Mouse (Mus musculus) neural tube, embryonic 11.5 days (tissue): Measurements from ENCODE around the gene Carmil1. TPM values are rescaled to one million over a fixed set of nuclear protein-coding genes. Genes with fewer than 3 reads are reported as not detected.

Source experiments
- ATAC-seq: fragments of 200-750 bp; cut with Nextera tagmentation; 2 replicates; pipeline ENCODE4 v1.8.0; 2017; ENCODE audit warnings: moderate number of reproducible peaks, mild to moderate bottlenecking, moderate TSS enrichment, moderate library complexity; ENCODE audit not compliant: insufficient read depth, low FRiP score, low TSS enrichment
- DNase-seq: peaks from one replicate; pipeline ENCODE4 v3.0.0-alpha.2; 2015; ENCODE audit warnings: low spot score
- H3K27ac ChIP-seq: fragments of 300-500 bp; sonication (generic); 2 replicates; pipeline ENCODE4 v1.5.1; 2014; ENCODE audit warnings: low read depth, mild to moderate bottlenecking, low read length
- H3K27me3 ChIP-seq: fragments of 300-500 bp; sonication (generic); 2 replicates; pipeline ENCODE4 v1.6.1; 2014; ENCODE audit warnings: mild to moderate bottlenecking, low read length, mixed read lengths; ENCODE audit not compliant: control insufficient read depth, insufficient read depth
- H3K36me3 ChIP-seq: fragments of 300-500 bp; sonication (generic); 2 replicates; pipeline ENCODE4 v1.6.1; 2014; ENCODE audit warnings: mild to moderate bottlenecking, low read length, moderate library complexity, mixed read lengths; ENCODE audit not compliant: control insufficient read depth, insufficient read depth
- H3K4me1 ChIP-seq: fragments of 300-500 bp; sonication (generic); 2 replicates; pipeline ENCODE4 v1.6.1; 2014; ENCODE audit warnings: low read length, mixed read lengths; ENCODE audit not compliant: control insufficient read depth, insufficient read depth
- H3K4me2 ChIP-seq: fragments of 300-500 bp; sonication (generic); 2 replicates; pipeline ENCODE4 v1.6.1; 2014; ENCODE audit warnings: low read depth, mild to moderate bottlenecking, moderate library complexity
- H3K4me3 ChIP-seq: fragments of 300-500 bp; sonication (generic); 2 replicates; pipeline ENCODE4 v1.5.1; 2014; ENCODE audit warnings: low read depth, low read length
- H3K9ac ChIP-seq: fragments of 300-500 bp; sonication (generic); 2 replicates; pipeline ENCODE4 v1.6.1; 2014; ENCODE audit warnings: mild to moderate bottlenecking, low read length
- H3K9me3 ChIP-seq: fragments of 300-500 bp; sonication (generic); 2 replicates; pipeline ENCODE4 v1.6.1; 2016; ENCODE audit warnings: low read length; ENCODE audit not compliant: control insufficient read depth
- WGBS: fragments of 180-500 bp; shearing (Covaris S2); extraction: QIAGEN DNeasy Blood & Tissue Kit; methylation state at CpG from one replicate; pipeline ENCODE4 v1.1.7; 2014; 5-methylcytosine and 5-hydroxymethylcytosine counted together
- polyA plus RNA-seq: library from polyadenylated mRNA; unstranded; fragments of >200 nt; fragmentation: Nextera tagmentation; extraction: Ambion mirVana; gene quantifications from 2 replicates; pipeline ENCODE4 v1.2.1, GENCODE M21; 2014

Gene Carmil1
- polyA plus RNA-seq, 1 experiment from 2014 or later: 20.7 TPM

DNA sequence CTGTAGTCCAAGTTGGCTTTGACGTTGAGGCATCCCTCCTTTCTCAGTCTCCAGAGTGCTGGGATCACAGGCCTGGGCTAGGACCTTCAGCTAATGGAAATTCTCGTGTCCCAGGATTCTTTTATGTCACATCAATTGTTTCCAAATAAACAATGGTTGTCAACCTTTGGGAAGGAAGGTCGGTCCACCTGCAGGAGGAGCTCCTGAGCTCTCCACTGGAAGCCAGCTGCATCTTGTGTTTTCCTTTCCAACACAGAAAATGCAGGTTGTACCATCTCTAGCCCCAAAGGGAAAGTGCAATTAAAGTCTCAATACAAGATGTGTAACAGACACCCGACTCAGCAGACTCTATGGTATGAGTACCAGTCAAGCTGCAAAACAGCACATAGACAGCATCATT lies 25.7 kb upstream of the Carmil1 start:
- Histone ChIP-seq H3K9ac (no peak overlapping the region), H3K4me3 (no peak overlapping the region), H3K36me3 (no peaks in the 10 kb centered on the region), H3K4me2 (no peak overlapping the region), H3K27ac (no peak overlapping the region), H3K27me3 (no peaks in the 10 kb centered on the region), H3K4me1 (no peaks in the 10 kb centered on the region), H3K9me3 (no peaks in the 10 kb centered on the region)
- no peak for ATAC-seq
- 56% methylated on average over 4 of the region's 4 CpGs for WGBS
- DNase-seq: no peak

DNA sequence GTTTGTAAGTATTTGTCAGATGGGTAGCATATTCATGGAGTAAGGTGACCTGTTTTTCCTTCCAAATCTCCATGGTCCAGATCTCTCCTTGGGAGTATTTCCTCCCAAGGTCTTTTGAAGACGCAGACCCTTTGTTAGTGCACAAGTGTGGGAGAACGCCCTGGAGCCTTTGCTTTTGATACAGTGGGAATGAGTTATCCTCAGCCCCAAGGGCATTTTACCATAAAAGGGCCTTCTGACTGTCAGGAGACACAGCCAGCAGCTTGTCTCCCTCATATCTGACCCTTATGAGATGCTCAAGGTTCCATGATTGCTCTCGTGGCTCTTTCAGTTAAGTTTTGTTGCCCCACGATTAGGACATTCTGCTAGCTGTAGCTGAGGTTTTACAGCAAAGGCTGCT lies 24.9 kb upstream of the Carmil1 start:
- Histone ChIP-seq H3K4me3 (no peak overlapping the region), H3K36me3 (no peaks in the 10 kb centered on the region), H3K9ac (no peak overlapping the region), H3K4me1 (no peaks in the 10 kb centered on the region), H3K27me3 (no peaks in the 10 kb centered on the region), H3K4me2 (no peak overlapping the region), H3K9me3 (no peaks in the 10 kb centered on the region), H3K27ac (no peak overlapping the region)
- ATAC-seq: no peak
- DNase-seq: no peak
- 81% methylated on average over 4 of the region's 4 CpGs for WGBS

- Histone ChIP-seq H3K4me1 (no peaks in the 10 kb centered on the region), H3K4me3 (no peak overlapping the region), H3K27ac (no peak overlapping the region), H3K4me2 (no peak overlapping the region), H3K36me3 (no peaks in the 10 kb centered on the region), H3K9me3 (no peaks in the 10 kb centered on the region), H3K27me3 (no peaks in the 10 kb centered on the region), H3K9ac (no peak overlapping the region)
- WGBS: 21% methylated on average over 4 of the region's 4 CpGs
- DNase-seq (peak; percentile 50), ATAC-seq (no peak)
Measured at GRCm38 (mm10) chr13:24297252-24297651, 16.7 kb upstream of the Carmil1 start.

DNA sequence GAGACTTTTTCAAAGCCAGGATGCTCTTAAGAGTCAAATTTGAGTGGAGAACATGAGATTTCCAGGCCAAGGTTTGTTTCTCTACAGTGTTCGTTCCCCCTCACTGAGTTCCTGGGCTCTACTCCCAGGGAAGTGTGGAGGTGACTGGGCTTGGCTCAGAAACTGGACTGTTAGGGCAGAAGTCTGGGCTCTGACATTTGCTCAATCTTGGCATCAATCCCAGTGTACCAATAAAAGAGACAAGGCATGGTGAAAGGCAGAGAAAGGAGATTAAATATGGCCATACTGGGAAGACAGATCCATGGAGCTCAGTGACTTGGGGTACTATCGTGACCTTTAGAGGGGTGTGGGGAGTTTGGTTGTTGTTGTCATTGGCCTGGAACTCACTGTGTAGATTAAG lies 6.8 kb upstream of the Carmil1 start:
- H3K4me1 ChIP-seq: no peaks in the 10 kb centered on the region
- H3K4me2 ChIP-seq: no peak overlapping the region
- H3K27ac ChIP-seq: no peak overlapping the region
- H3K9ac ChIP-seq: no peak overlapping the region
- no peak for ATAC-seq
- H3K36me3 ChIP-seq: no peaks in the 10 kb centered on the region
- WGBS: 95% methylated on average over 2 of the region's 2 CpGs
- no peaks in the 10 kb centered on the region for H3K9me3 ChIP-seq
- H3K27me3 ChIP-seq: no peaks in the 10 kb centered on the region
- H3K4me3 ChIP-seq: no peak overlapping the region
- DNase-seq: no peak

DNA sequence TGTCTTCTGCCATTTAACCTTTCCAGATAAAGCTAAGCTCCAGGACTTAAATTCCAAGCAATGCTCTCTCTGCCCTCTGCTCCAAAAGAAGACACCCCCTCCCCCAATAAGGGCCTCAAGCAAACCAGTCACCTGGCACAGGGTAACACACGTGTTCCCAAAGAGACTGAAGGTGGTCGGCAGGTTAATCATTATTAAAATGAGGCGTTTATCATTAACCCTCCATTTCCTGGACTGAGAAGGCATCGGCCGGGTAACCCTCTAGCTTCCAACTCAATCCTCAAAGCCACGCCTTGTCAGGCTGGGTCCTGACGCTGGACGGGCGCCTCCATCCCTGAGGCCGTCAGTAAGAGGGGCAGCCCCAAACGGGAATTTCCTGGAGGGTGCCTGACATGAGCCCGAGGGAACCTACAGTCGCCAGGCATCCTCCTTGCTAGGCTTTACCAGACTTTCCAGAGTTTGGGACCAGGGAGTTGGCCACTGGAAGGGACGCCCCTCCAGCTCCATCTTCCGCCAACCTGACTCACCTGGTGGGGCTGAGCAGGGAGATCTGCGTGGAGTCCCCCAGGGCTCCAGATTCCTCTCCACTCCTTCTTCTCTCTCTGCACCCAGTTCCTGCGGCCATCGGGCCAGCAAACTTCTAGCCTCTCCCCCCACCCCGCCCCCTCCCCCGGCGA lies 695 bp downstream of the Carmil1 start:
- peaks cover 4% of the 10 kb centered on the region; the same call in 1 of the 2 replicates for H3K4me1 ChIP-seq
- H3K36me3 ChIP-seq: no peaks in the 10 kb centered on the region
- 2% methylated on average over 19 of the region's 21 CpGs for WGBS
- no peak overlapping the region for H3K27ac ChIP-seq
- ATAC-seq: no peak
- peak; percentile 35 for DNase-seq
- no peaks in the 10 kb centered on the region for H3K9me3 ChIP-seq
- peak overlapping the region; percentile 71 for H3K9ac ChIP-seq
- peak overlapping the region; percentile 95 for H3K4me2 ChIP-seq
- peak overlapping the region; percentile 49 for H3K4me3 ChIP-seq
- H3K27me3 ChIP-seq: no peaks in the 10 kb centered on the region

DNA sequence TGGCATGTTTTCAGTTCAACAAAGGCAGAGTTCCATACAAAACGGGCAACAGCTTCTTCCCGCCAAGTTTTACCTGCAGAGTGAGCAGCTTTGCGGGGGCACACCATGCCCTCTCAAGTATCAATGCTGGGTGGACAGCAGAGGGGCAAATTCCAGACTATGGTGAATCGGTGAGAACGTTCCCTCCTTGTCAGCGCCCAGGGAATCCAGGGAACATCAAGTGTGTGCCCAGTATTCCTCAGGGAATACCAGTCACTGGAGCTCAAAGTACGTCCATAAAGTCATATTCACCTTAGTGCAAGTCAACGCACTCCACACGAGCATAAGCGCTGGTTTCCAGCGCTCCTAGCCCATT lies 1.2 kb downstream of the Carmil1 start:
- Histone ChIP-seq H3K9ac (no peak overlapping the region), H3K4me2 (no peak overlapping the region), H3K4me3 (0 out of 2 replicates have a peak overlapping the region, but pooled peaks have one; percentile 49), H3K9me3 (no peaks in the 10 kb centered on the region), H3K36me3 (no peaks in the 10 kb centered on the region), H3K27me3 (no peaks in the 10 kb centered on the region), H3K4me1 (peaks cover 4% of the 10 kb centered on the region; the same call in 1 of the 2 replicates), H3K27ac (no peak overlapping the region)
- WGBS: 59% methylated on average over 11 of the region's 11 CpGs
- ATAC-seq (no peak), DNase-seq (no peak)

- Histone ChIP-seq H3K27me3 (no peaks in the 10 kb centered on the region), H3K4me2 (no peak overlapping the region), H3K4me1 (no peaks in the 10 kb centered on the region), H3K9me3 (no peaks in the 10 kb centered on the region), H3K9ac (no peak overlapping the region), H3K27ac (no peak overlapping the region), H3K4me3 (no peak overlapping the region), H3K36me3 (no peaks in the 10 kb centered on the region)
- no peak for ATAC-seq
- DNase-seq: no peak
- WGBS: 78% methylated on average over 4 of the region's 4 CpGs
Measured at GRCm38 (mm10) chr13:24272740-24273377, 7.7 kb downstream of the Carmil1 start.

DNA sequence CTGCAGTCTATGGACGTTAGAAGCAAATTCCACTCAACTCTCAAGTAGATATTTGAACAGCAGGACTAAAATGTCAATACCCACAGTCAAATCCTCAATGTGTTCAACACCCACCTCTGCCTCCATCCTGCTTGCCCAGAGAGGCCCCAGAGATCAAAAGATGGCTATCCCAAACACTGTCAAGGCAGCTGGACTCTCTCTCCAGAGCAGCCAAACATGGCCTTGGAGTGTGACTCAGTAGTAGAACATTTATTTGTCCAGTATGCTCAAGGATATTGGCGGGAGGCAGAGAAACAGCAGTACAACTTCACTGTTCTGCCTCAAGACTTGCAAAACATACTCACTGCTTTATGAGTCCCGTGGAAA lies 11.5 kb downstream of the Carmil1 start:
- DNase-seq: no peak
- Histone ChIP-seq H3K36me3 (no peaks in the 10 kb centered on the region), H3K4me1 (no peaks in the 10 kb centered on the region), H3K27ac (no peak overlapping the region), H3K9me3 (no peaks in the 10 kb centered on the region), H3K27me3 (no peaks in the 10 kb centered on the region), H3K4me2 (no peak overlapping the region), H3K9ac (no peak overlapping the region), H3K4me3 (no peak overlapping the region)
- no peak for ATAC-seq
- 83% methylated on average over 3 of the region's 3 CpGs for WGBS
